Mouse (Mus musculus) heart, embryonic 14.5 days (tissue): ENCODE data around the gene Zbtb12. TPM values are rescaled to one million over a fixed set of nuclear protein-coding genes. Genes with fewer than 3 reads are reported as not detected.
"Not testable (repeated sequence)": the region's sequence is repeated elsewhere in the genome, so short reads cannot be mapped to it uniquely, and the experiment has no call there.

Source experiments
- ATAC-seq: fragments of 200-750 bp; cut with Nextera tagmentation; 2 replicates; pipeline ENCODE4 v1.8.0; 2017; ENCODE audit warnings: low read depth, moderate TSS enrichment; ENCODE audit not compliant: insufficient number of reproducible peaks, insufficient read depth, low FRiP score
- H3K27ac ChIP-seq, 2 experiments: fragments of 200-500 bp in 1 of 2; fragments of 300-500 bp in 1 of 2; sonication (generic) in 1 of 2; replicated peaks in 1 of 2; 2 replicates each; pipeline ENCODE4 v1.5.1; 2012 to 2014; ENCODE audit warnings: low read depth in 2 of 2, low read length in 2 of 2, control low read depth in 1 of 2, mild to moderate bottlenecking in 1 of 2, mixed read lengths in 1 of 2; ENCODE audit not compliant: control insufficient read depth in 1 of 2, insufficient read depth in 1 of 2
- H3K27me3 ChIP-seq: fragments of 300-500 bp; sonication (generic); 2 replicates; pipeline ENCODE4 v1.6.1; 2014; ENCODE audit warnings: mild to moderate bottlenecking, low read length, control low read depth; ENCODE audit not compliant: control insufficient read depth, insufficient read depth
- H3K36me3 ChIP-seq: fragments of 300-500 bp; sonication (generic); 2 replicates; pipeline ENCODE4 v1.6.1; 2014; ENCODE audit warnings: mild to moderate bottlenecking, control low read depth, low read length, mixed read lengths; ENCODE audit not compliant: control insufficient read depth, insufficient read depth
- H3K4me1 ChIP-seq, 2 experiments: fragments of 200-500 bp in 1 of 2; fragments of 300-500 bp in 1 of 2; sonication (generic) in 1 of 2; 2 replicates each; pipeline ENCODE4 v1.6.1; 2012 to 2014; ENCODE audit warnings: low read length in 2 of 2, control low read depth in 1 of 2, mixed read lengths in 1 of 2; ENCODE audit not compliant: control insufficient read depth in 2 of 2, insufficient read depth in 2 of 2
- H3K4me2 ChIP-seq: fragments of 300-500 bp; sonication (generic); 2 replicates; pipeline ENCODE4 v1.6.1; 2014; ENCODE audit warnings: mild to moderate bottlenecking, low read length
- H3K4me3 ChIP-seq, 2 experiments: fragments of 200-500 bp in 1 of 2; fragments of 300-500 bp in 1 of 2; sonication (generic) in 1 of 2; 2 replicates each; pipeline ENCODE4 v1.5.1; 2012 to 2014; ENCODE audit warnings: low read length in 2 of 2, mild to moderate bottlenecking in 2 of 2, control low read depth in 1 of 2, low read depth in 1 of 2, moderate library complexity in 1 of 2; ENCODE audit not compliant: control insufficient read depth in 1 of 2, insufficient read depth in 1 of 2
- H3K9ac ChIP-seq: fragments of 300-500 bp; sonication (generic); 2 replicates; pipeline ENCODE4 v1.6.1; 2014; ENCODE audit warnings: mild to moderate bottlenecking, low read length
- H3K9me3 ChIP-seq: fragments of 300-500 bp; sonication (generic); 2 replicates; pipeline ENCODE4 v1.6.1; 2016; ENCODE audit warnings: low read length, control low read depth; ENCODE audit not compliant: control insufficient read depth
- WGBS: fragments of 180-500 bp; shearing (Covaris S2); extraction: QIAGEN DNeasy Blood & Tissue Kit; methylation state at CpG from one replicate; pipeline ENCODE4 v1.1.7; 2014; 5-methylcytosine and 5-hydroxymethylcytosine counted together
- polyA plus RNA-seq: library from polyadenylated mRNA; unstranded; fragments of >200 nt; fragmentation: Nextera tagmentation; extraction: Ambion mirVana; gene quantifications from 2 replicates; pipeline ENCODE4 v1.2.1, GENCODE M21; 2014

The Zbtb12 gene
- polyA plus RNA-seq, 1 experiment from 2014 or later, result 0.53 TPM

DNA sequence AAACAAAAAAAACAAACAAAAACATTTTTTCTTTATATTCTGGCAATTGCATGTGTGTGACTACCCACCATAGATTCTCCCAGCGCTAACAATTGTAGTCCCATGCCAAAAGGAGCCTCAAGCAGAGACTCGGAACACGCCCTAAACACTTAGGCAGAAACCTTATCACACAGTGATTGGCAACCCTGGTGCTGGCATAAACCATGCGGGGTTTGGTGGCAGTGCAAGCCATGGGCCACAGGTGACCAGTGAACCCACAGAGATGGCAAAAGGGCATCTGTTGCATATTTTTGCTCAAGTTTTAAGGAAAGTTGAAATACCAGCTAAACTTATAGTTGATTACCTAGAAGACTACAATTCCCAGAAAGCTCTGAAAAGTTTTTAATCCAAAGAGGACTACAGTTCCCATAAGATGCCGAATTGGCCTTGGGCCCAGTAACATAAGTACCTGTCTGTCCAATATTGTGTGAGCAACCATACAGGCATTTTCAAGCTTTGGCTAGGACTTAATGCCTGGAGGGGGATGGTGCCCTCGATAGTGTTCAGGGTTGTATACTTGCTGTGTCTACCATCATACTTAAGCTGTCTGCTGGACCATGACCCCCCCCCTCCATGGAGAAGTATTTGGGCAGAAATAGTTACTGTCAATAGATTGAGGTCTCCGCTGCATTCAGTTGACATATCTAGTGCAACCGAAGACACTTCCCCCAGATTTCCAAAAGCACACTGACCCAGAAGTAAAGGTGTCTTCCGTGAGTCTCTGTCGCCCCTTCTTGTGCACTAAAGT is 18.3 kb downstream of the Zbtb12 start:
- peak overlapping the region; percentile 94 for H3K9ac ChIP-seq
- peak overlapping the region; percentile 92 for H3K4me2 ChIP-seq
- H3K4me3 ChIP-seq, result peak overlapping the region; percentile 64 to 71
- peaks cover 23% of the 10 kb centered on the region for H3K36me3 ChIP-seq
- H3K4me1 ChIP-seq, result peaks cover 4 to 35% of the 10 kb centered on the region in 2 experiments
- no peaks in the 10 kb centered on the region for H3K27me3 ChIP-seq
- peak overlapping the region; percentile 86 to 94 for H3K27ac ChIP-seq
- H3K9me3 ChIP-seq, result no peaks in the 10 kb centered on the region
- WGBS, result 10% methylated on average over 10 of the region's 10 CpGs
- ATAC-seq, result no peak

DNA sequence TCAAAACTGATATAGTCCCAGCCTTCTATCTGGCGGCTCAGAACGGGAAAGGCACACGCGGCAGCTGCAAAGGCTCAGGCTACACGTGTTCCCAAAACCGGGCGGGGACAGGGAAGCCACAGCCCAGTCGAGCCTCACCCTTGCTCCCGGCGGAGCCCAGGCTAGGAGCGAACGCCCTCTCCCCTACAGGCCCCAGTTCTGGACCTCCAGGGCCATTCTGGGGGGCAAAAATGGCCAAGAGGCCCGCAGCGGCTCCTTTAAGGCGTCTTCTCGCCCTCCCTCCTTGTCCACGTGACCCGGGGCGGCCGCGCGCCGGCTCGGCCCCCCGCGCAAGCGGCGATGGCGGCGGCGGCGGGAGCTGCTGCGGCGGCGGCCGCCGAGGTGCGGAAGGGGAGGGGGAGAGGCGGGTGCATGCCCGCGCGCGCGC is 18.9 kb downstream of the Zbtb12 start, which contains the start of the genes C2 and Ehmt2:
C2 (minus strand) TSS at position 106 of the 427 bp plus-strand sequence.
Ehmt2 (plus strand) TSS at position 310 of the 427 bp plus-strand sequence.
- H3K4me1 ChIP-seq, result peaks cover 4 to 35% of the 10 kb centered on the region in 2 experiments
- ATAC-seq, result peak; percentile 33; the same call in 1 of the 2 replicates
- H3K36me3 ChIP-seq, result peaks cover 29% of the 10 kb centered on the region
- peak within 1 kb of the TSS; percentile 92 for H3K4me2 ChIP-seq
- 0% methylated on average over 15 of the region's 44 CpGs for WGBS
- H3K27ac ChIP-seq, result peak within 1 kb of the TSS; percentile 86 to 94
- no peaks in the 10 kb centered on the region for H3K27me3 ChIP-seq
- H3K9me3 ChIP-seq, result no peaks in the 10 kb centered on the region
- H3K9ac ChIP-seq, result peak within 1 kb of the TSS; percentile 94
- H3K4me3 ChIP-seq, result peak within 1 kb of the TSS; percentile 64 to 71

DNA sequence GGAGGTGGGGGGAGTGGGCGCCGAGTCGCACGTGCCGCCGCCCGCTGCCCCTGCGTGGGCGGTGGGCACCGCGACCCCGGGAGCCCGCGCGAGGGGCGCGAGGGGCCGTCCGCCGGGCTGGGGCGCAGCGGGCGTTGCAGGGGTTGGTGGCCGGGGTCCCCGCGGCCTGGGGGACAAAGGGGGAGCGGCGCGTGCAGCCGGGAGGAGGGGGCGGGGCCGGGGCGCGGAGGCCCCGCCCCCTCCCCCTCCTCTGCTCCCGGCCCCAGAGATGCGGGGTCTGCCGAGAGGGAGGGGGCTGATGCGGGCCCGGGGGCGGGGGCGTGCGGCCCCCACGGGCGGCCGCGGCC is 19.4 kb downstream of the Zbtb12 start:
- ATAC-seq, result no peak
- no peaks in the 10 kb centered on the region for H3K9me3 ChIP-seq
- H3K4me1 ChIP-seq, result peaks cover 4 to 31% of the 10 kb centered on the region in 2 experiments
- peak overlapping the region; percentile 92 for H3K4me2 ChIP-seq
- H3K27me3 ChIP-seq, result no peaks in the 10 kb centered on the region
- peak overlapping the region in 1 of 2 experiments; percentile 94; a peak in 2 of 4 replicates for H3K27ac ChIP-seq
- H3K4me3 ChIP-seq, result peak overlapping the region; percentile 64 to 71
- H3K36me3 ChIP-seq, result peaks cover 34% of the 10 kb centered on the region
- peak overlapping the region; percentile 94 for H3K9ac ChIP-seq
- WGBS, result 2% methylated on average over 10 of the region's 47 CpGs

DNA sequence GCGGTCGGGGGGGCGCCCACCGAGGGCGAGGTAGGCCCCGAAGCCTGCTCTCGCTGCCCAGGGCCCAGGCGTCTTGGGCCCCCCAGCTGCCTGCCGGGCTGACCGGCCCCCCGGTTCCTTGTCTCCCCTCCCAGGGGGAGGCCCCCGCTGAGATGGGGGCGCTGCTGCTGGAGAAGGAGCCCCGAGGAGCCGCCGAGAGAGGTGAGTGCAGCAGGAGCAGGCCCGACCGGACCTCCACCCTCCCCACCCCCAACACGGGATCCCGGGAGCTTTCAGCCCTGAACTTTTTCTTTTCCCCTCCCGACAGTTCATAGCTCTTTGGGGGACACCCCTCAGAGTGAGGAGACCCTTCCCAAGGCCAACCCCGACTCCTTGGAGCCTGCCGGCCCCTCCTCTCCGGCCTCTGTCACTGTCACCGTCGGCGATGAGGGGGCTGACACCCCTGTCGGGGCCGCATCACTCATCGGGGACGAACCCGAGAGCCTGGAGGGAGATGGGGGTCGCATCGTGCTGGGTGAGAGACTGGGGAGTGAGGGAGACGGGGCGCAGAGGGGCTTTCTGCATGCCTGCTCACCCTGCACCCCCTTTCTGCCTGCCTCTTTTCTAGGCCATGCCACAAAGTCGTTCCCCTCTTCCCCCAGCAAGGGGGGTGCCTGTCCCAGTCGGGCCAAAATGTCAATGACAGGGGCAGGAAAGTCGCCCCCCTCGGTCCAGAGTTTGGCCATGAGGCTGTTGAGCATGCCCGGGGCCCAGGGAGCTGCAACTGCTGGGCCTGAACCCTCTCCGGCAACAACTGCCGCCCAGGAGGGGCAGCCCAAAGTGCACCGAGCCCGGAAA is 20.0 kb downstream of the Zbtb12 start:
- no peak for ATAC-seq
- peak overlapping the region; percentile 24 to 94 for H3K27ac ChIP-seq
- peak overlapping the region; percentile 94 for H3K9ac ChIP-seq
- H3K36me3 ChIP-seq, result peaks cover 40% of the 10 kb centered on the region
- peak overlapping the region; percentile 64 to 71 for H3K4me3 ChIP-seq
- H3K27me3 ChIP-seq, result no peaks in the 10 kb centered on the region
- peak overlapping the region; percentile 92 for H3K4me2 ChIP-seq
- under 1% methylated on average over 37 of the region's 45 CpGs for whole genome bisulfite sequencing
- peaks cover 4 to 29% of the 10 kb centered on the region in 2 experiments for H3K4me1 ChIP-seq
- H3K9me3 ChIP-seq, result no peaks in the 10 kb centered on the region

DNA sequence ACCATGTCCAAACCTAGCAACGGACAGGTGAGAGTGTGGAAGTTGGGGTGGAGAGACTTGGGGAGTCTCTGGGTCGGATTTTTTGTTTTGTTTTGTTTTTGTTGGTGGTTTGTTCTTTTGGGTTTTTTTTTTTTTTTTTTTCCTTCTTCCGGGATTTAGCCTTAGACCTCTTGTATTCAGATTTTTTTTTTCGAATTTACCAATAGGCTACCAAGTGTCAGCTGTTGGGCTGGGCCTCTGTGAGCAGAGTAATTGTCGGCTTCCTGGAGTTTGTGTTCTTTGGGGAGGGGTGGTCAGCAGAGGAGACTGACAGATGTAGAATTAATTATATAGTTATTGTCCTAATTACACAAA is 20.6 kb downstream of the Zbtb12 start:
- ATAC-seq, result no peak
- 5% methylated on average over 5 of the region's 5 CpGs for WGBS
- H3K4me1 ChIP-seq, result peaks cover 4 to 29% of the 10 kb centered on the region in 2 experiments

DNA sequence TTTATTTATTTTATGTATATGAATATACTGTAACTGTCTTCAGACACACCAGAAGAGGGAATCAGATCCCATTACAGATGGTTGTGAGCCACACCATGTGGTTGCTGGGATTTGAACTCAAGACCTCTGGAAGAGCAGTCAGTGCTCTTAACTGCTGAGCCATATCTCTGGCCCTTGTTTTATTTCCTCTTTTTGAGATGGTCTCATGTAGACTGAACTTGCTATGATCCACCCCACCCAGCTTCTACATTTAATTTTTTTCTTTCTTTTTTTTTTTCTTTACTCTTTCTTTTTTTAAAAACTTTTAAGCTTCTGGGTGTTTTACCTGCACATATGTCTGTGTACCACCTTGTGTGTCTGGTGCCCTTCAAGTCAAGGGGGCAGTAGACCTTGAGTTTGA is 21.5 kb downstream of the Zbtb12 start:
- H3K27me3 ChIP-seq, H3K9me3 ChIP-seq, H3K27ac ChIP-seq, H3K9ac ChIP-seq, H3K4me3 ChIP-seq, H3K4me2 ChIP-seq, ATAC-seq: not testable (repeated sequence)
- H3K4me1 ChIP-seq, result peaks cover 4 to 22% of the 10 kb centered on the region in 2 experiments
- H3K36me3 ChIP-seq, result peaks cover 55% of the 10 kb centered on the region

More for the DNA sequence above, 20.6 kb downstream of the Zbtb12 start:
- Histone ChIP-seq H3K9ac (peak overlapping the region; percentile 94), H3K9me3 (no peaks in the 10 kb centered on the region), H3K4me2 (peak overlapping the region; percentile 92), H3K27me3 (no peaks in the 10 kb centered on the region), H3K36me3 (peaks cover 46% of the 10 kb centered on the region), H3K27ac (peak overlapping the region; percentile 24 to 94), H3K4me3 (peak overlapping the region; percentile 64 to 71)

DNA sequence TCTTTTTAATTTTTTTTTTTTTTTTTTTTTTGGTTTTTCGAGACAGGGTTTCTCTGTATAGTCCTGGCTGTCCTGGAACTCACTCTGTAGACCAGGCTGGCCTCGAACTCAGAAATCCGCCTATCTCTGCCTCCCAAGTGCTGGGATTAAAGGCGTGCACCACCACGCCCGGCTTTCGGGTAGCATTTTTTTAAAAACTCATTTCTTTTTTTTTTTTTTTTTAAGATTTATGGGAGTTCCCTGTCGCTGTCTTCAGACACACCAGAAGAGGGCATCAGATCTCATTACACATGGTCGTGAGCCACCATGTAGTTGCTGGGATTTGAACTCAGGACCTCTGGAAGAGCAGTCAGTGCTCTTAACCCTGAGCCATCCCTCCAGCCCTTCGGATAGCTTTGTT is 22.7 kb downstream of the Zbtb12 start:
- H3K27ac ChIP-seq, H3K27me3 ChIP-seq, H3K4me2 ChIP-seq, H3K9ac ChIP-seq, H3K4me3 ChIP-seq, H3K9me3 ChIP-seq, ATAC-seq: not testable (repeated sequence)
- 92% methylated on average over 9 of the region's 10 CpGs for WGBS
- H3K36me3 ChIP-seq, result peaks cover 61% of the 10 kb centered on the region
- peaks cover 3 to 15% of the 10 kb centered on the region in 2 experiments for H3K4me1 ChIP-seq
